ENCODE assay signal across 8 mouse cellular contexts in genomic region chr3:116904158-116904557, GRCm38 (mm10). TPM values are rescaled to one million over a fixed set of nuclear protein-coding genes. Genes with fewer than 3 reads are reported as not detected.
A peak's percentile ranks its signal among the peaks of the same experiment; 100 is the strongest.
DNase-seq lines count a peak whose midpoint lies in the region; ATAC-seq and TF ChIP-seq lines count a peak whose summit lies in the region.

No protein-coding gene starts in this region.

- H3K27ac ChIP-seq in kidney, adult 2 months (ENCODE audit: insufficient read depth, low read depth, low read length) = no peak overlapping the region
- H3K27ac ChIP-seq in kidney, embryonic 16.5 days (ENCODE audit: low read length) = no peak overlapping the region
- no peak overlapping the region for H3K27ac ChIP-seq in forebrain, embryonic 16.5 days (ENCODE audit: low read length)
- no peak overlapping the region for H3K27ac ChIP-seq in hindbrain, embryonic 15.5 days (replicated peaks)
- no peak overlapping the region for H3K27ac ChIP-seq in midbrain, embryonic 15.5 days

- 26% methylated on average over 6 of the region's 6 CpGs for WGBS in kidney, adult 2 months
- WGBS in kidney, embryonic 16.5 days = 28% methylated on average over 6 of the region's 6 CpGs
- 20% methylated on average over 6 of the region's 6 CpGs for WGBS in forebrain, embryonic 16.5 days
- WGBS in hindbrain, embryonic 15.5 days = 21% methylated on average over 6 of the region's 6 CpGs
- WGBS in midbrain, embryonic 15.5 days = 23% methylated on average over 6 of the region's 6 CpGs

- TF ChIP-seq CTCF in kidney, adult 2 months (conservative IDR thresholded peaks at IDR 0.05; ENCODE audit: insufficient read depth, insufficient read length, low read depth, low read length) = peak; percentile 63

- no peak overlapping the region for H3K4me2 ChIP-seq in kidney, embryonic 16.5 days (replicated peaks; ENCODE audit: low read depth, low read length)
- no peak overlapping the region for H3K4me2 ChIP-seq in forebrain, embryonic 16.5 days (ENCODE audit: low read length)
- no peak overlapping the region for H3K4me2 ChIP-seq in hindbrain, embryonic 15.5 days
- no peak overlapping the region for H3K4me2 ChIP-seq in midbrain, embryonic 15.5 days

- no peak overlapping the region for H3K9ac ChIP-seq in kidney, embryonic 16.5 days (replicated peaks; ENCODE audit: low read length)
- H3K9ac ChIP-seq in forebrain, embryonic 16.5 days (replicated peaks; ENCODE audit: low read depth, low read length) = no peak overlapping the region
- 0 out of 2 replicates have a peak overlapping the region, but pooled peaks have one; percentile 4 for H3K9ac ChIP-seq in hindbrain, embryonic 15.5 days
- H3K9ac ChIP-seq in midbrain, embryonic 15.5 days = no peak overlapping the region

- no peaks in the 10 kb centered on the region for H3K9me3 ChIP-seq in kidney, embryonic 16.5 days (ENCODE audit: low read length)
- H3K9me3 ChIP-seq in forebrain, embryonic 16.5 days (ENCODE audit: control insufficient read depth, low read length) = no peaks in the 10 kb centered on the region
- no peaks in the 10 kb centered on the region for H3K9me3 ChIP-seq in hindbrain, embryonic 15.5 days
- no peaks in the 10 kb centered on the region for H3K9me3 ChIP-seq in midbrain, embryonic 15.5 days

- no peak overlapping the region for H3K4me3 ChIP-seq in kidney, adult 2 months (ENCODE audit: insufficient read depth, low read depth, low read length)
- no peak overlapping the region for H3K4me3 ChIP-seq in kidney, embryonic 16.5 days (ENCODE audit: low read length)
- H3K4me3 ChIP-seq in forebrain, embryonic 16.5 days (replicated peaks; ENCODE audit: low read length) = no peak overlapping the region
- no peak overlapping the region for H3K4me3 ChIP-seq in hindbrain, embryonic 15.5 days
- H3K4me3 ChIP-seq in midbrain, embryonic 15.5 days = no peak overlapping the region

- peak; percentile 56 for DNase-seq in kidney, adult 2 months
- peak; percentile 12 for DNase-seq in cerebellum, adult 11-12 months
- peak; percentile 35 to 92 for DNase-seq in left cerebral cortex, adult 9 months (ENCODE audit: low spot score in 2 of 2)
- DNase-seq in testis, postnatal 10 days (ENCODE audit: low spot score) = peak; percentile 78

- H3K36me3 ChIP-seq in kidney, adult 2 months (ENCODE audit: control insufficient read depth, insufficient read depth, low read length) = no peaks in the 10 kb centered on the region; the same call in 1 of the 2 replicates
- H3K36me3 ChIP-seq in kidney, embryonic 16.5 days (ENCODE audit: insufficient read depth, low read length) = no peaks in the 10 kb centered on the region
- H3K36me3 ChIP-seq in forebrain, embryonic 16.5 days (ENCODE audit: control insufficient read depth, insufficient read depth) = no peaks in the 10 kb centered on the region
- H3K36me3 ChIP-seq in hindbrain, embryonic 15.5 days = no peaks in the 10 kb centered on the region
- no peaks in the 10 kb centered on the region for H3K36me3 ChIP-seq in midbrain, embryonic 15.5 days (replicated peaks)

- no peaks in the 10 kb centered on the region for H3K4me1 ChIP-seq in kidney, adult 2 months (ENCODE audit: control insufficient read depth, insufficient read depth, low read length)
- no peaks in the 10 kb centered on the region for H3K4me1 ChIP-seq in kidney, embryonic 16.5 days (ENCODE audit: insufficient read depth, low read length)
- no peaks in the 10 kb centered on the region for H3K4me1 ChIP-seq in forebrain, embryonic 16.5 days (replicated peaks; ENCODE audit: control insufficient read depth, insufficient read depth, low read length)
- H3K4me1 ChIP-seq in hindbrain, embryonic 15.5 days (replicated peaks) = no peaks in the 10 kb centered on the region
- H3K4me1 ChIP-seq in midbrain, embryonic 15.5 days = no peaks in the 10 kb centered on the region

- TF ChIP-seq POLR2A in kidney, adult 2 months (IDR thresholded peaks at IDR 0.05; ENCODE audit: low read depth, low read length) = no peak

- ATAC-seq in kidney, embryonic 16.5 days (ENCODE audit: low FRiP score, low TSS enrichment) = no peak; the same call in 1 of the 2 replicates
- peak; percentile 79 for ATAC-seq in forebrain, embryonic 16.5 days
- ATAC-seq in hindbrain, embryonic 15.5 days (ENCODE audit: low FRiP score, low read depth) = peak; percentile 66
- peak; percentile 84 for ATAC-seq in midbrain, embryonic 15.5 days (replicated peaks)

- H3K27me3 ChIP-seq in kidney, adult 2 months (replicated peaks; ENCODE audit: control insufficient read depth, insufficient read depth, low read length) = no peaks in the 10 kb centered on the region
- H3K27me3 ChIP-seq in kidney, embryonic 16.5 days (ENCODE audit: insufficient read depth, low read length) = no peaks in the 10 kb centered on the region
- no peaks in the 10 kb centered on the region for H3K27me3 ChIP-seq in forebrain, embryonic 16.5 days (replicated peaks; ENCODE audit: control insufficient read depth, insufficient read depth, low read length)
- H3K27me3 ChIP-seq in hindbrain, embryonic 15.5 days = no peaks in the 10 kb centered on the region
- H3K27me3 ChIP-seq in midbrain, embryonic 15.5 days (replicated peaks) = no peaks in the 10 kb centered on the region

RNA-seq across cellular contexts. Expression of gene Frrs1, which starts 44.9 kb away (rescaled TPM):
- polyA plus RNA-seq in kidney, adult 2 months (2012; rRNA removed) = 49.7 and 62.7 TPM in 2 replicates
- polyA plus RNA-seq in kidney, embryonic 16.5 days (2015; fragmentation: Nextera tagmentation; extraction: Ambion mirVana) = 22.4 and 28.1 TPM in 2 replicates
- 3.4 and 4.0 TPM in 2 replicates for polyA plus RNA-seq in forebrain, embryonic 16.5 days (2015; fragmentation: Nextera tagmentation; extraction: Ambion mirVana)
- polyA plus RNA-seq in hindbrain, embryonic 15.5 days (2015; fragmentation: Nextera tagmentation; extraction: Ambion mirVana) = 5.5 and 6.6 TPM in 2 replicates
- polyA plus RNA-seq in midbrain, embryonic 15.5 days (2015; fragmentation: Nextera tagmentation; extraction: Ambion mirVana) = 6.5 and 6.8 TPM in 2 replicates

Comparison
In these comparisons a context has a peak if more than half of its experiments do, and no peak if none do; other contexts are left out.
1. DNase-seq: peak in every context shown above with its lines; median percentile 78 in testis, postnatal 10 days; 64 in left cerebral cortex, adult 9 months; 56 in kidney, adult 2 months; 12 in cerebellum, adult 11-12 months.